Mouse (Mus musculus) hindbrain, embryonic 14.5 days (tissue): ENCODE data around the gene Hoxa1. TPM values are rescaled to one million over a fixed set of nuclear protein-coding genes. Genes with fewer than 3 reads are reported as not detected.

Source experiments
- ATAC-seq: fragments of 200-750 bp; cut with Nextera tagmentation; 2 replicates; pipeline ENCODE4 v1.8.0; 2017; ENCODE audit warnings: moderate number of reproducible peaks, mild to moderate bottlenecking, moderate TSS enrichment, moderate library complexity; ENCODE audit not compliant: low FRiP score
- DNase-seq: peaks from one replicate; pipeline ENCODE4 v3.0.0-alpha.2; 2015; ENCODE audit warnings: low spot score
- H3K27ac ChIP-seq: fragments of 300-500 bp; sonication (generic); 2 replicates; pipeline ENCODE4 v1.5.1; 2014; ENCODE audit warnings: mild to moderate bottlenecking, moderate library complexity
- H3K27me3 ChIP-seq: fragments of 300-500 bp; sonication (generic); 2 replicates; pipeline ENCODE4 v1.6.1; 2014; ENCODE audit warnings: mild to moderate bottlenecking, low read length, mixed read lengths; ENCODE audit not compliant: control insufficient read depth, insufficient read depth
- H3K36me3 ChIP-seq: fragments of 300-500 bp; sonication (generic); replicated peaks from 2 replicates; pipeline ENCODE4 v1.6.1; 2014; ENCODE audit not compliant: control insufficient read depth, insufficient read depth
- H3K4me1 ChIP-seq: fragments of 300-500 bp; sonication (generic); replicated peaks from 2 replicates; pipeline ENCODE4 v1.6.1; 2014; ENCODE audit warnings: antibody characterized with exemption, low read length, mixed read lengths; ENCODE audit not compliant: control insufficient read depth, insufficient read depth
- H3K4me2 ChIP-seq: fragments of 300-500 bp; sonication (generic); replicated peaks from 2 replicates; pipeline ENCODE4 v1.6.1; 2014; ENCODE audit warnings: mild to moderate bottlenecking, moderate library complexity
- H3K4me3 ChIP-seq: fragments of 300-500 bp; sonication (generic); replicated peaks from 2 replicates; pipeline ENCODE4 v1.5.1; 2014; ENCODE audit warnings: mild to moderate bottlenecking, low read length
- H3K9ac ChIP-seq: fragments of 300-500 bp; sonication (generic); 2 replicates; pipeline ENCODE4 v1.6.1; 2014
- H3K9me3 ChIP-seq: fragments of 300-500 bp; sonication (generic); 2 replicates; pipeline ENCODE4 v1.6.1; 2016; ENCODE audit warnings: low read length; ENCODE audit not compliant: control insufficient read depth
- WGBS: fragments of 180-500 bp; shearing (Covaris S2); extraction: QIAGEN DNeasy Blood & Tissue Kit; methylation state at CpG from one replicate; pipeline ENCODE4 v1.1.7; 2014; 5-methylcytosine and 5-hydroxymethylcytosine counted together
- polyA plus RNA-seq: library from polyadenylated mRNA; unstranded; fragments of >200 nt; fragmentation: Nextera tagmentation; extraction: Ambion mirVana; gene quantifications from 2 replicates; pipeline ENCODE4 v1.2.1, GENCODE M21; 2014

The Hoxa1 gene
- polyA plus RNA-seq: 2.6 and 3.0 TPM in 2 replicates

GRCm38 (mm10) chr6:52158276-52159051, at the start of gene Hoxa1:
Hoxa1 (minus strand) TSS chr6:52158317.
- Histone ChIP-seq H3K27me3 (peaks cover 71% of the 10 kb centered on the region), H3K4me3 (peak within 1 kb of the TSS; percentile 71), H3K9me3 (no peaks in the 10 kb centered on the region), H3K9ac (peak within 1 kb of the TSS; percentile 99), H3K4me2 (peak within 1 kb of the TSS; percentile 81), H3K4me1 (peaks cover 14% of the 10 kb centered on the region), H3K27ac (peak within 1 kb of the TSS; percentile 100), H3K36me3 (0 out of 2 replicates have a peak, but pooled peaks cover 3% of the 10 kb centered on the region)
- WGBS: under 1% methylated on average over 55 of the region's 55 CpGs
- DNase-seq (peak; percentile 85), ATAC-seq (peak; percentile 91)

GRCm38 (mm10) chr6:52207684-52207976, 49.5 kb upstream of the Hoxa1 start:
- DNase-seq (no peak), ATAC-seq (no peak)
- peak overlapping the region; percentile 81 for H3K4me2 ChIP-seq
- no peaks in the 10 kb centered on the region for H3K36me3 ChIP-seq
- peak overlapping the region; percentile 50 for H3K4me3 ChIP-seq
- H3K9ac ChIP-seq: 0 out of 2 replicates have a peak overlapping the region, but pooled peaks have one; percentile 43
- no peaks in the 10 kb centered on the region for H3K4me1 ChIP-seq
- no peaks in the 10 kb centered on the region for H3K9me3 ChIP-seq
- H3K27me3 ChIP-seq: peaks cover 90% of the 10 kb centered on the region
- H3K27ac ChIP-seq: 0 out of 2 replicates have a peak overlapping the region, but pooled peaks have one; percentile 85

GRCm38 (mm10) chr6:52206882-52207683, 49.0 kb upstream of the Hoxa1 start:
- peak overlapping the region; percentile 81 for H3K4me2 ChIP-seq
- no peak for DNase-seq

DNA sequence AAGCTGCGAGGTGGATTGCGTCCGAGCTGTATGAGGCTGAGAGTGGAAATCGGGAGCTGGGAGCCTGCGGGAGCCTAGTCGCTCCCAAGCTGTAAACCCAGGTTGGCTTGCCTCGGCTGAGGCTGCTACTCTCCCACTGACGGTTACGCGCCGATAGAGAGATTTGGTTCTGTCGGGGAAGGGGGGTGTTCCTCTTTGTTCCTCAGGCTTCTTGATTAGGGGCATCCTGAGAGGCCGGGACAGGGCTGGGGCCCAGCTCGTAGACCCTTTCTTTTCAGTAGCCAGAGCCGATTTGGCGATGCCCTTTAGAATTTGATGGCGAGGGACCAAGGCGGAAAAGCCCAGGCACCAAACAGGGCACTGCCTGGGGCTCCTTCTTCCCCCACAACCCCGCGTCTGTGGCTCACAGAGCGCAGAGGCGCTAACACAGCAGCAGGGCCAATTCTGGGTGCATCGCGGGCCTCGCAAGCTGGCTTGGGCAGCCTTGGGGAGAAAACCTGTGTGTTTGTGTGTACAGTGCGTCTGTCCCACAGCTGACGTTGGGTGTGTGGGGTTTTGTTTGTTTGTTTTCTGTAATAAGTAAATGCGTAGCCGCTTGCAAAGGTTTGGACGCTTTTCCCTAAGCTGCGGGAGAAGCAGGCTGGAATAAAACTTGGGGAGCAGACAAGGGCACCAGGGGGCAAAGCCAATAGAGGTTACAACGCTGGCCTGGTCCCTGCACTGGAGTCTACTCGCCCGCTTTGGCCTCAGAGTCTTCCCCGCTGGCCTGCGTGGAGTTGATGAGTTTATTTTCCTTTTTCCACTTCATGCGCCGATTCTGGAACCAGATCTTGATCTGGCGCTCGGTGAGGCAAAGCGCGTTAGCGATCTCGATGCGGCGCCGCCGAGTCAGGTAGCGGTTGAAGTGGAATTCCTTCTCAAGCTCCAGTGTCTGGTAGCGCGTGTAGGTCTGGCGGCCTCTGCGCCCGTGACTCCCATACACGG, 47.8 kb upstream of the Hoxa1 start:
- peak overlapping the region; percentile 85 for H3K27ac ChIP-seq
- H3K9ac ChIP-seq: peak overlapping the region; percentile 58
- peaks cover 89% of the 10 kb centered on the region for H3K27me3 ChIP-seq
- no peak for ATAC-seq
- no peaks in the 10 kb centered on the region for H3K4me1 ChIP-seq
- H3K4me3 ChIP-seq: peak overlapping the region; percentile 50
- 2% methylated on average over 55 of the region's 55 CpGs for WGBS
- no peaks in the 10 kb centered on the region for H3K36me3 ChIP-seq
- H3K9me3 ChIP-seq: no peaks in the 10 kb centered on the region
- peak overlapping the region; percentile 81 for H3K4me2 ChIP-seq
- DNase-seq: no peak

More at GRCm38 (mm10) chr6:52206882-52207683, 49.0 kb upstream of the Hoxa1 start:
- ATAC-seq: no peak
- H3K4me3 ChIP-seq: peak overlapping the region; percentile 50
- H3K9ac ChIP-seq: peak overlapping the region; percentile 58; the same call in 1 of the 2 replicates
- WGBS: 4% methylated on average over 4 of the region's 4 CpGs
- no peaks in the 10 kb centered on the region for H3K4me1 ChIP-seq
- peak overlapping the region; percentile 85 for H3K27ac ChIP-seq
- peaks cover 89% of the 10 kb centered on the region for H3K27me3 ChIP-seq
- no peaks in the 10 kb centered on the region for H3K36me3 ChIP-seq
- no peaks in the 10 kb centered on the region for H3K9me3 ChIP-seq

GRCm38 (mm10) chr6:52205221-52205620, 47.1 kb upstream of the Hoxa1 start:
- Histone ChIP-seq H3K4me2 (peak overlapping the region; percentile 81), H3K36me3 (no peaks in the 10 kb centered on the region), H3K27me3 (peaks cover 90% of the 10 kb centered on the region), H3K4me3 (peak overlapping the region; percentile 50), H3K9me3 (no peaks in the 10 kb centered on the region), H3K9ac (peak overlapping the region; percentile 58), H3K4me1 (no peaks in the 10 kb centered on the region), H3K27ac (peak overlapping the region; percentile 85)
- ATAC-seq: no peak
- 3% methylated on average over 14 of the region's 14 CpGs for WGBS
- no peak for DNase-seq

DNA sequence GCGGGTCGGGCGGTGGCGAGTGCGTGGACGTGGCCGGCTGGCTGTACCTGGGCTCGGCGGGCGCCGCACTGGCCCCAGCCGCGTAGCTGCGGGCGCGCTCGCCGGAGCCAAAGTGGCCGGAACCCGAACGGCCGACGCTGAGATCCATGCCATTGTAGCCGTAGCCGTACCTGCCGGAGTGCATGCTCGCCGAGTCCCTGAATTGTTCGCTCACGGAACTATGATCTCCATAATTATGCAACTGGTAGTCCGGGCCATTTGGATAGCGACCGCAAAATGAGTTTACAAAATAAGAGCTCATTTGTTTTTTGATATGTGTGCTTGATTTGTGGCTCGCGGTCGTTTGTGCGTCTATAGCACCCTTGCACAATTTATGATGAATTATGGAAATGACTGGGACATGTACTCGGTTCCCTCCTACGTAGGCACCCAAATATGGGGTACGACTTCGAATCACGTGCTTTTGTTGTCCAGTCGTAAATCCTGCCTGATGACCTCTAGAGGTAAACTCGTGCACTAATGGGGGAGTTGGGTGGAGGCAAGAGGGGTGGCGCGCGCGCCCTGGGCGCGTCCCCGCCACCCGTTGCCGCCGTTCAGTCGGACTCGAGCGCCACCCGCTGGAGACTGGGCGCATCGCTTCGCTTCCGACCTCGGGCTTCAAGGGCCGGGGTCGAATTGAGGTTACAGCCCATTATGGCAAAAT, 46.1 kb upstream of the Hoxa1 start, which contains the start of gene Hoxa5:
Gene Hoxa5, minus strand, starts transcription at position 538 of the 703 bp plus-strand sequence.
- no peaks in the 10 kb centered on the region for H3K4me1 ChIP-seq
- ATAC-seq (peak; percentile 82), DNase-seq (peak; percentile 76)
- H3K36me3 ChIP-seq: no peaks in the 10 kb centered on the region
- H3K9ac ChIP-seq: peak within 1 kb of the TSS; percentile 61
- H3K27me3 ChIP-seq: peaks cover 90% of the 10 kb centered on the region
- H3K27ac ChIP-seq: peak within 1 kb of the TSS; percentile 88
- peak within 1 kb of the TSS; percentile 50 for H3K4me3 ChIP-seq
- H3K9me3 ChIP-seq: no peaks in the 10 kb centered on the region
- H3K4me2 ChIP-seq: peak within 1 kb of the TSS; percentile 81
- WGBS: under 1% methylated on average over 65 of the region's 65 CpGs

GRCm38 (mm10) chr6:52203371-52204049, 45.4 kb upstream of the Hoxa1 start:
- H3K4me3 ChIP-seq: peak overlapping the region; percentile 50
- H3K27ac ChIP-seq: peak overlapping the region; percentile 88
- no peaks in the 10 kb centered on the region for H3K4me1 ChIP-seq
- H3K27me3 ChIP-seq: peaks cover 90% of the 10 kb centered on the region
- no peak for DNase-seq
- H3K9ac ChIP-seq: peak overlapping the region; percentile 61
- H3K9me3 ChIP-seq: no peaks in the 10 kb centered on the region
- H3K36me3 ChIP-seq: no peaks in the 10 kb centered on the region
- WGBS: under 1% methylated on average over 42 of the region's 46 CpGs
- H3K4me2 ChIP-seq: peak overlapping the region; percentile 81
- ATAC-seq: 0 out of 2 replicates have a peak, but pooled peaks have one; percentile 32

DNA sequence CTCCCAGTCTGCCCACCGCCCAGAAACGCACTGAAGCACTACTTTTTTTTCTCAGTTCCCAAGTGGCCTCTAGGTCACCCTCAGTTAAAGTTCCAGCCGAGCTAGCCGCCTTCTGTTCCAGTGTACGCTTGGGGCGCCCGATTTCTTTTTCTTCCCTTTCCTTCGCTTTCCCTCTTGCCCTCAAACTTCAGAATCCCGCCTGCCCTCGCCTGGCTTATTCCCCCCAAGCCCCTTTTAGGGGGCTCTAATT, 44.9 kb upstream of the Hoxa1 start:
- Histone ChIP-seq H3K9me3 (no peaks in the 10 kb centered on the region), H3K4me1 (no peaks in the 10 kb centered on the region), H3K9ac (peak overlapping the region; percentile 61), H3K27ac (peak overlapping the region; percentile 88), H3K27me3 (peaks cover 90% of the 10 kb centered on the region), H3K4me3 (peak overlapping the region; percentile 50), H3K36me3 (no peaks in the 10 kb centered on the region), H3K4me2 (peak overlapping the region; percentile 81)
- ATAC-seq: no peak
- under 1% methylated on average over 10 of the region's 10 CpGs for WGBS
- no peak for DNase-seq
